Mouse (Mus musculus): ENCODE measurements around the gene Sgip1.

Gene Sgip1

DNA sequence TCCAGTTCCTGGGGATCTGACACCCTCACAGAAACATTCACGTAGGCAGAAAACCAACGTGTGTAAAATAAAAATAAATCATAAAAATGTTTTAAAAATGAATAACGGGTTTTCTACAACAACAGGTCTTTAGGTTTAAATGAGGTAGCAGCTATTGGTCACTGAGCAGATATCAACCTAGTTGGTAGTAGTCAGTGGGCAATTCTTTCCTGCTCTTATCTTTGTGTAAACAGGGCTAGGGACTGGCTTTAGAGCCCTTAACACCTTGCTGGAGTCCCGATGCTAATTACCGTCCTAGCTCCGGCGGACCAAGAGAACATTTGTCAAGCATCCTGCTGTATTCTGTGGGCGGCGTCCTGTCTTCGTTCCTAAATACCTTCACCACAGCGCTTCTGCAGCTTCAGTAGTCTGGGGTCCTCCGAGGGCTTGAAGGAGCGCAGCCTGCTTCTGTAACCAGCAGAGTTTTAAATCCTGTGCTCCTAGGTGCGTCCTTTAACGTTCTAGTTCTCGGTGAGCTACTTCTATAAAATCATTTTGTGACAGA, 236.8 kb downstream of the Sgip1 start:
- DNase-seq (ENCODE audit: low spot score) = no peak

- no peak for DNase-seq (ENCODE audit: low spot score)
Measured at GRCm38 (mm10) chr4:102978440-102978839, 237.3 kb downstream of the Sgip1 start, which contains the start of gene Tctex1d1. Gene Tctex1d1 (plus strand): TSS chr4:102978606.

DNA sequence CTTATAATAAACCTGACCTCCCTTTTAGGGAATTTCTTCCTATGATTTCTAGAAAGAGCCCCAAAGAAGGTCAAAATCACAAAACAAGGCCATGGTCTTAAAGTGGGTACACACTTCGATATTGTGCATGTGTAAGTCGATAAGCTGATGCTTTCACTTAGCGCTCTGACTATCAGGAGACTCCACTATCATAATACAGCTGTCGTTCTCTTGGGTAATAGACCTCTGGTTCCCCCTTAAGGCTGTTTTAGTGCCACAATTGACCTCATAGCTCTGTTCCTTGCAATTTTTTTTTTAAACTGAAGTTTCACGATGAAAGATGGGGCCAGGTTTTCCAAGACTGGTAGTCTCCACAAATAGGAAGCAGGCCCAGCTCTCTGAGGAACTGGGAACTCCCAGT, 238.3 kb downstream of the Sgip1 start:
- DNase-seq (ENCODE audit: low spot score) = no peak

DNA sequence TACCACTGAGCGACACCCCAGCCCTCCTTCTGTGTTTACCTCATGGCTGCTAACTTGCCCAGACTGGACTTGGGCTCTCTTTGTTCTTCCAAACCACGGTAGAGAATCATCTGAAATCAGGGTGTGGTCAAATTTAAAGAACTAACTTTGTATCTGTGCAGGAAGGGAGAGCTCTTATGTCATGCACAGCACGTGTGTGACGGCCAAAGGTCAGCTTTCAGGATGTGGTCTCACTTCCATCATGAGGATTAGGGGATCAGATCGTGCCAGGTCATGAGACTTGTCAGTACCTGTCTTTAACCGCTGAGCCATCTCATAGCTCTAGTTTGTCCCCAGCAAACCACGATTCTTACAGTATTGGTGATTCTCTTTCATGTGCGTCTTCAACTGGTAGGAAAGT, 240.6 kb downstream of the Sgip1 start:
- DNase-seq (ENCODE audit: low spot score) = no peak

- no peak for DNase-seq (ENCODE audit: low spot score)
Measured at GRCm38 (mm10) chr4:102986173-102986572, 245.1 kb downstream of the Sgip1 start.

- no peak for DNase-seq (ENCODE audit: low spot score)
Measured at GRCm38 (mm10) chr4:102986917-102987316, 245.8 kb downstream of the Sgip1 start.

DNA sequence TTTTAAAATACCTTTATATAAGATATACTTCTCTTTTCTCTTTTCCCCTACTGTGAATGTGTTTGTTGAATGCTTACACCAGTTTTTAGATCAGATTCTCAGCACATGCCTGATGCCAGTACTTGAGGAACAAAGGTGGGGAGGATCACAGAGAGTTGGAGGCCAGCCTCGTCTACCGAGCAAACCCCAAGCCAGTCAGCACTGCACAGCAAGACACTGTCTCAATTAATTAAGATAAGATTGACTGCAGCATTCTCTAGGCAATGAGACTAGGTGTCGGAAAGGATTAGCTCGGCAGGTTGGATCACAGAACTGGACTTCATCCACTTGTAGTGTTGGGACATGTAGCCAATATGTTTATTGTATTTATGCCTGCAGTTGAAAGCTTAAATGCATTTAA, 246.2 kb downstream of the Sgip1 start:
- no peak for DNase-seq (ENCODE audit: low spot score)

- DNase-seq (ENCODE audit: low spot score) = no peak
Measured at GRCm38 (mm10) chr4:102987756-102988155, 246.7 kb downstream of the Sgip1 start.

DNA sequence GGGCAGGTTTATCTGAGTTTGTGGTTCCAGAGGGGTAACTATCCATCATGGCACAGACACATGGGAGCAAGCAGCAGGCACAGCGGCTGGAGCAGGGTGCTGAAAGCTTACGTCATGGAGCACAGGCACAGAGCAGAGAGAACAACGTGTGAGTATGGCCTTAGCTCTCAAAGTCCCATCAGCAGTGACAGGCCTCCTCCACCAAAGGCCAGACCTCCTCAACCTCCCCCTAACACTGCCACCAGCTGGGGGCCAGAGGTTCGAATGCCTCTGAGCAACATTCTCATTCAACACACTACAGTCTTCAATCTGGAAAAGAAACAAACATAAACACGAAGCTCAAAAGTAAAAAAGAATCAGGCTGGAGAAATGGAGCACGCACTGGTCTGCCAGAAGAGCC, 247.4 kb downstream of the Sgip1 start:
- no peak for DNase-seq (ENCODE audit: low spot score)

DNA sequence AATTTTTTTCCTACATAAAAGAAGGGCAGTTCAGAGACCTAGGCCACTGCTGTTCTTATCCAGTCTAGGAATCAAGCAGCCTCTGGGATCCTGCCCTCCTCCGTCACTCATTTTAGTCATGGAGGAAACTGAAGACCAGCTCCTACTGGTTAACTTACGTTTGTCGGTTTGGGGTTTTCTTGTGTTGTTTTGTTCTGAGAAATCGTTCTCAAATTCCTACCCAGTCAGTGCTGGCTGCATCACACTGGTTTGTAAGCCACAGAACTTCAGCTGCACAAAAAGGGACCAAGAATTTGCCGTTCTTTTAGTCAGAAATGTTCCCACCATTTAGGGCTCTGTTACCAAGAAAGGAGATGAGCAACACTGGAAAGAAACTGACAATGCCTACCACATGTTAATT, 248.3 kb downstream of the Sgip1 start:
- DNase-seq (ENCODE audit: low spot score) = no peak

GRCm38 (mm10) chr4:102990016-102990415, 248.9 kb downstream of the Sgip1 start:
- DNase-seq (ENCODE audit: low spot score) = no peak

GRCm38 (mm10) chr4:102990595-102991340, 249.7 kb downstream of the Sgip1 start:
- DNase-seq (ENCODE audit: low spot score) = no peak

DNA sequence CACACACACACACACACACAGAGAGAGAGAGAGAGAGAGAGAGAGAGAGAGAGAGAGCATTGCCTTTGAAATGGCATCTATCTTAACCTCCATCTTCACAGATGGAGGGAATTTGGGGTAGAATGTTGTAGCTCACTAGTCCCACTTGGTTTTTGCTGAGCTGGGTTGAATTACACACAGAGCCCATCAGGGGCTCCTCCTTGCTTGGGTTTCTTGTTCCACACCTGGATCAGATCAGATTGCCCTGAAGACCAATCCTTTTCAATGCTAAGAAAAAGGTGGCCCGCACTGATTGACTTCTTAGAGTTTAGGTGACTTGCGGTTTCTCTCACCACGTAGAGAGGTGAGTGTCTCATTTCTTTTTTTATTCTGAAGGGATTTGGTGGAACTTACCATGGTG, 250.6 kb downstream of the Sgip1 start:
- no peak for DNase-seq (ENCODE audit: low spot score)

GRCm38 (mm10) chr4:103004681-103005080, 263.6 kb downstream of the Sgip1 start:
- no peak for DNase-seq (ENCODE audit: low spot score)

DNA sequence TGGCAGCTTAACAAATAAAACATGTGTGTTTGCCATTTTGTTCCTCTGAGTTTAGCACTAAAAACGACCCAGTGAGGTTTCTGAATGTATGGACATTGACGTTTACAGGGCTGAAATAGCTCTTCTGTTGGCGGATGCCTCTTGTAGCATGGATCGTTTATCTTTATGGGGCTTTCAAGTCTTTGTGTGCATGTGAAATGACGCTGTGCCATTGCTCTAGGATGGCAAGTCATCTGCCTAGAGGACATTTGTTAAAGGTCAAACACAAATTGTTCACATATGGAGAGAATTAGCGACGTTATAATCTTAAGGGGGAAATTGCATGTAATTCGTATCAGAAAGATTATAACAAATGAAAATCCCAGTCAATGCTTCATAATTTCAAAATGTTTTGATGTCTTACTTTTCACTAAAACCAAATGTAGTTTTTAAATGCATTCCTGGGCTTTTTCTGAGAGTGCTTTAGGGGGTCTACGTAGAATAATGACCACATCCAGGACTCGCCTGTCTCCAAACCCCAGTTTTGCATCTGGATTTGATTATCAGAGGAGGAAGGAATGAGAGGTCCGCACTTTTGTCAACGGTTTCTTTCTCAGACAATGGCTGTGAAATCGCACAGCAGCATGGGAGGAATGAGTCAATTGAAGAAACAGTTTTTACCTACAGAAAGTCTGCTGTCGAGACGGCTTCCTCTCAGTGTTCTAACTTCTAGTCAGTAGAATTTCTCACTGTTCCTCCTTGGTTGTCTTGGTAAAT, 264.3 kb downstream of the Sgip1 start:
- DNase-seq (ENCODE audit: low spot score) = no peak

DNA sequence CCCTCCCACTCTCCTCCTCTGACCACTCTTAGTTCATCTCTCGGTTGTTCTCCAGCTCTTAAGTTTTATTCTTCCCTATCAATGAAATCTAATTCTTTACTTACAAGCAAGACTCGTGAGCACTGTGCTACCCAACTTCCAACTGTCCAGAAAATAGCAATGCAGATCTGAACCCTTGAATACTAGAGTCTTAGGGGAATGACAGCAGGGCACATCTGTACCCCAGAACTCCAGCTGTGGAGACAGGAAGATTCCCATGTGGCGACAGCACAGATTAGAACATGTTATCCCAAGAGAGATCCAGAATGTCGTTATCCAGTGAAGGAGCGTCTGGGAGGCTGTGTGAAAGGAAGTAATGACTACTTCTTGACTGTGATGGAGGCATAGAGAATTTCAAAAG, 265.2 kb downstream of the Sgip1 start:
- no peak for DNase-seq (ENCODE audit: low spot score)

- no peak for DNase-seq (ENCODE audit: low spot score)
Measured at GRCm38 (mm10) chr4:103006943-103007418, 265.9 kb downstream of the Sgip1 start.

- no peak for DNase-seq (ENCODE audit: low spot score)
Measured at GRCm38 (mm10) chr4:103010734-103011133, 269.6 kb downstream of the Sgip1 start.

DNA sequence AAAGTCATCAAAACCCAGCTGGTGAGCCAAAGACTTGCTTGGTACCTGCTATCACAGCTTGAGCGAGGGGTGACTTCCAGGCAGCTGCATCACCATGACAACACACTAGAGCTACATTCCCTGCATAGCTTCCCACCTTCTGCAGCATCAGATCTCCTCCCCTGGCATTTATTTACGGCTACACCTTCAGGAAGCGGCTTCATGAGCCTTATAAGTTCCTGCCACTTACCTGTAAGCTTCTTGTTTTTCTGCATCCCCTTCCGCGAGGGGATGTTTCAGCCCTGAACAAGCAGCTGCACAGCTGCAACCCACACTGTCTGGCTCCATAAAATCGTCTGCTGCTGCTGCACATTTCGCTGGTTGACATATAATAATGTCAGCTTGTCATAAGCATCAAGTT, 270.7 kb downstream of the Sgip1 start:
- DNase-seq (ENCODE audit: low spot score) = no peak

GRCm38 (mm10) chr4:103013490-103013889, 272.4 kb downstream of the Sgip1 start:
- no peak for DNase-seq (ENCODE audit: low spot score)

Measured in ovary, postnatal 10 days (tissue).